Mouse (Mus musculus) embryonic facial prominence, embryonic 10.5 days (tissue): ENCODE measurements around the gene Rprml. TPM values are rescaled to one million over a fixed set of nuclear protein-coding genes. Genes with fewer than 3 reads are reported as not detected.

ENCODE experiments used
- DNase-seq: peaks from one replicate; pipeline ENCODE4 v3.0.0-alpha.2; 2017; ENCODE audit warnings: low spot score
- H3K27ac ChIP-seq: fragments of 300-500 bp; sonication (generic); replicated peaks from 2 replicates; pipeline ENCODE4 v1.5.1; 2016; ENCODE audit warnings: mild to moderate bottlenecking
- H3K27me3 ChIP-seq: fragments of 300-500 bp; sonication (generic); replicated peaks from 2 replicates; pipeline ENCODE4 v1.6.1; 2016; ENCODE audit warnings: low read depth, mild to moderate bottlenecking; ENCODE audit not compliant: poor library complexity, severe bottlenecking
- H3K36me3 ChIP-seq: fragments of 300-500 bp; sonication (generic); replicated peaks from 2 replicates; pipeline ENCODE4 v1.6.1; 2016; ENCODE audit warnings: mild to moderate bottlenecking, moderate library complexity
- H3K4me1 ChIP-seq: fragments of 300-500 bp; sonication (generic); 2 replicates; pipeline ENCODE4 v1.6.1; 2016
- H3K4me3 ChIP-seq: fragments of 300-500 bp; sonication (generic); 2 replicates; pipeline ENCODE4 v1.5.1; 2016; ENCODE audit warnings: mild to moderate bottlenecking, moderate library complexity
- H3K9me3 ChIP-seq: fragments of 300-500 bp; sonication (generic); 2 replicates; pipeline ENCODE4 v1.6.1; 2016; ENCODE audit warnings: mild to moderate bottlenecking
- WGBS: fragments of 180-500 bp; shearing (Covaris S2); methylation state at CpG from one replicate; pipeline ENCODE4 v1.1.7; 2016; 5-methylcytosine and 5-hydroxymethylcytosine counted together
- polyA plus RNA-seq: library from polyadenylated mRNA; unstranded; fragments of >200 nt; fragmentation: Nextera tagmentation; extraction: Ambion mirVana; gene quantifications from 2 replicates; pipeline ENCODE4 v1.2.1, GENCODE M21; 2016

The Rprml gene
- polyA plus RNA-seq: 0.15 and 0.39 TPM in 2 replicates

- WGBS: 2% methylated on average over 71 of the region's 71 CpGs
- Histone ChIP-seq H3K9me3 (no peaks in the 10 kb centered on the region), H3K4me1 (peaks cover 38% of the 10 kb centered on the region), H3K27ac (no peak within 1 kb of the TSS; the same call in 1 of the 2 replicates), H3K27me3 (peaks cover 88% of the 10 kb centered on the region), H3K36me3 (no peaks in the 10 kb centered on the region), H3K4me3 (peak within 1 kb of the TSS; percentile 54)
- peak; percentile 42 for DNase-seq
Observed at GRCm38 (mm10) chr11:103649301-103649982, at the start of gene Rprml. TSS of gene Rprml (plus strand) at chr11:103649570.

DNA sequence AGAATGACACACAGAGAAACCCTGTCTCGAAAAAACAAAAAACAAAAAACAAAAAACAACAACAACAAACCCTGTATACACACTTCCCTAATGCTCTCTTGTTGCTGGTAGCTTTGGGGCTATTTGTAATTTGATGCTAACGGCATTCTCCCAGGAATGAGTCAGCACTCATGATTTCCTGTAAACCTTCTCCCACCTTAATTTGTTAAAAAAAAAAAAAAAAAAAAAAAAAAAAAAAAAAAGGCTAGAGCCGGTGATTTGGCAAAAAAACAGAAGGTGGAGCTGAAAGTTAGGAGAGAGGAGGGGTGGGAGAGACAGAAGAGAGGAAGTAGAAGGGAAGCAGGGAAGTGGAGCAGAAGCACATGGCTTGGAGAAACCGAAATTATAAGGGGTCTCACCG, 42.8 kb upstream of the Rprml start:
- H3K36me3 ChIP-seq: no peaks in the 10 kb centered on the region
- H3K27ac ChIP-seq: no peak overlapping the region
- H3K4me1 ChIP-seq: no peaks in the 10 kb centered on the region
- H3K9me3 ChIP-seq: no peaks in the 10 kb centered on the region
- no peak for DNase-seq
- 65% methylated on average over 5 of the region's 5 CpGs for WGBS
- H3K27me3 ChIP-seq: no peaks in the 10 kb centered on the region
- H3K4me3 ChIP-seq: no peak overlapping the region

DNA sequence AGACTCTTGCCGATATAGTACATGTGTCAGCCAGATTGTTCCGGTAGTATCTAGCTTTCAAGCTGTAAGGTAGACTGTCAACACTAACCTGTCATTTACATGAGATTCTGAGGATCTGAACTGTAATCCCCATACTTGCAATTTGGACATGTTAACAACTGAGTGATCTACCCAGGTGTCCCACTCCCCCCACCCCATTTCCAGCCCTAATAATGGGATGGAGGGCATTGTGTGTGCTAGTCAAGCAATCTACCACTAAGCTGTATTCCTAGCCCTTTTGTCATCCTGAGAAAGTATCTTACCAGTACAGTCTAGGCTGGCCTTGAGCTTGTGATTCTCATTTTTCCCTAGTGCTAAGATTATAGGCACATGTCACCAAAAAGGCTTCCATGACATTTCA, 38.6 kb upstream of the Rprml start:
- H3K27me3 ChIP-seq: no peaks in the 10 kb centered on the region
- no peaks in the 10 kb centered on the region for H3K4me1 ChIP-seq
- no peaks in the 10 kb centered on the region for H3K36me3 ChIP-seq
- 95% methylated on average over 2 of the region's 2 CpGs for WGBS
- no peak overlapping the region for H3K27ac ChIP-seq
- no peaks in the 10 kb centered on the region for H3K9me3 ChIP-seq
- DNase-seq: no peak
- no peak overlapping the region for H3K4me3 ChIP-seq

DNA sequence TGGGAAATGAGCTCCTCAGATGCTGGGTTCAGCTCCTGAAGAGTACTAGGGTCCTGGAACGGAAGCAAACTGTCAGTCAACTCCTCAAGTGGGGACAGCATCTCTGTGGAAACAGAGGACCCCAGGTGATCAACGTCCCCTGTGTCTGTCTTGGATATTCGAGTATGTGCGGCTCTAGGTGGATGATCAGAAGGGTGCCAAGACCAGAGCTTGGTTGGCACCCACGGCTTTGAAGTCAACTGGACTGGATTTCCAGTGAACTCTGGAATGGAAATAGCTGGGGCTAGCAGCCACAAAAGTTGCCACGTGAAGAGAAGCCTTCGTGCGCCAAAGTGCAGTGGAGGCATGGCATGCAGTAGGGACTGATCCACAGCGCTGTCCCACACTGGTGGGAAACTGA, 28.3 kb upstream of the Rprml start, which contains the start of gene Gm884:
TSS of gene Gm884 (minus strand) at position 101 of the 400 bp plus-strand sequence.
- Histone ChIP-seq H3K27me3 (no peaks in the 10 kb centered on the region), H3K4me1 (no peaks in the 10 kb centered on the region), H3K4me3 (no peak within 1 kb of the TSS), H3K36me3 (no peaks in the 10 kb centered on the region), H3K9me3 (no peaks in the 10 kb centered on the region), H3K27ac (no peak within 1 kb of the TSS)
- DNase-seq: no peak
- 85% methylated on average over 9 of the region's 9 CpGs for WGBS

- H3K27ac ChIP-seq: no peak overlapping the region
- DNase-seq: no peak
- H3K9me3 ChIP-seq: no peaks in the 10 kb centered on the region
- H3K4me1 ChIP-seq: no peaks in the 10 kb centered on the region
- no peaks in the 10 kb centered on the region for H3K36me3 ChIP-seq
- H3K27me3 ChIP-seq: no peaks in the 10 kb centered on the region
- 84% methylated on average over 23 of the region's 23 CpGs for WGBS
- no peak overlapping the region for H3K4me3 ChIP-seq
Observed at GRCm38 (mm10) chr11:103627453-103627852, 21.9 kb upstream of the Rprml start.

DNA sequence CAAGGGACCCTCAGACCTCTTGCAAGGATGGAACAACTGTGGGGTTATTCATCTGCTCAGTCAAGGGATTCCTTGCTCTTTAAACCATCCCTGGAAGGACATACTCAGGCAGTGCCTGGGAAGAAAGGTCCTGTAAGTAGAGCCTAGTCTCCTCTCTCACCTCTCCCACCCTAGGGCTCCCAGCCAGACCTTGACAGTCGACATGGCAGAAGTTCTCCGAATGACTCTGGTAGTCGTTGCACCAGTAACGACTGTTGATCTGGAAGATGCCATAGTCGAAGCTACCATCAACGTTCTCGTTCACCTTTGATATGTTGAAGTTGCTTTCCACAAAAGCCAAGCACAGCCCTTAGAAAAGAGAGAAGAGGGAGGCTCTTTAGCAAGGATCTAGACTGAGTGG, 14.6 kb upstream of the Rprml start:
- Histone ChIP-seq H3K27ac (no peak overlapping the region), H3K36me3 (no peaks in the 10 kb centered on the region), H3K4me3 (no peak overlapping the region), H3K27me3 (peaks cover 27% of the 10 kb centered on the region), H3K9me3 (no peaks in the 10 kb centered on the region), H3K4me1 (no peaks in the 10 kb centered on the region)
- DNase-seq: no peak
- WGBS: 88% methylated on average over 7 of the region's 7 CpGs

DNA sequence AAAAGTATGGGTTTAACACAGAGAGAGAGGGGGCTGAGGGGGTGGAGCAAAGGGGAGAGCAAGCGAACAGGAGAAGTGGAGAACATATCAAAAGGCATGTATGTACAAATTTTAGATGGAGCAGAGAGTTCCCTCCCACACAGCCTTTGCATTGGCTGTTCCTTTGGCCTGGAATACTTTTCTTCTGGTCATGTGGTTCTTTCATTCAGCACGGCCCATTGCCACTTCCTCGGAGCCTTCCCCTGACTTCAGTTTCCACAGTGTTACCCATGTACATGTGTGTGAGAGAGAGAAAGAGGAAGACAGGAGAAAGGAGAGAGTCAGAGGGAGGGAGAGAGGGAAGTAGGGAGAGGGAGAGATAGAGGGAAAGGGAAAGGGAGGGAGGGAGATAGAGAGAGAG, 13.9 kb upstream of the Rprml start:
- WGBS: 85% methylated on average over 3 of the region's 3 CpGs

DNA sequence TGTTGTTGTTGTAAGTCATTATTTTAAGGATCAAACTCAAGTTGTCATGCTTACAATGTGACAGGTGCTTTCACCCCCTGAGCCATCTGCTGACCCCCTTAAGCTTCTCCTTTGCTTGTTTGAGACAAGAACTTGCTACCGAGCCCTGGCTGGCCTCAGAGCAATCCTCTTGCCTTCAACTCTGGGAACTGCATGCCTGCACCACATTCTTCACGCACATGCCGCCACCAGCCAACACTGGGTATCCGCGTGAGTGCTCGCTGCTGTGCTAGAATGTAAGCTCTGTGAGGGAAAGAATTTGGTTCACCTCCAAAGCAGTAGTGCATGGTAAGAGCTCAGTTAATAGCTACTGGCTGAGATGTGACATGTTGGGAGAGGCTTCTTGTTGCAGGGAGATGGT, 13.1 kb upstream of the Rprml start:
- WGBS: 82% methylated on average over 6 of the region's 6 CpGs
- H3K4me3 ChIP-seq: no peak overlapping the region
- no peak overlapping the region for H3K27ac ChIP-seq
- H3K4me1 ChIP-seq: no peaks in the 10 kb centered on the region
- H3K36me3 ChIP-seq: no peaks in the 10 kb centered on the region
- H3K27me3 ChIP-seq: peaks cover 41% of the 10 kb centered on the region
- H3K9me3 ChIP-seq: no peaks in the 10 kb centered on the region
- DNase-seq: no peak

More for the DNA sequence above, 13.9 kb upstream of the Rprml start:
- H3K27me3 ChIP-seq: peaks cover 34% of the 10 kb centered on the region
- H3K9me3 ChIP-seq: no peaks in the 10 kb centered on the region
- H3K27ac ChIP-seq: no peak overlapping the region
- H3K4me1 ChIP-seq: no peaks in the 10 kb centered on the region
- no peaks in the 10 kb centered on the region for H3K36me3 ChIP-seq
- no peak overlapping the region for H3K4me3 ChIP-seq
- DNase-seq: no peak

DNA sequence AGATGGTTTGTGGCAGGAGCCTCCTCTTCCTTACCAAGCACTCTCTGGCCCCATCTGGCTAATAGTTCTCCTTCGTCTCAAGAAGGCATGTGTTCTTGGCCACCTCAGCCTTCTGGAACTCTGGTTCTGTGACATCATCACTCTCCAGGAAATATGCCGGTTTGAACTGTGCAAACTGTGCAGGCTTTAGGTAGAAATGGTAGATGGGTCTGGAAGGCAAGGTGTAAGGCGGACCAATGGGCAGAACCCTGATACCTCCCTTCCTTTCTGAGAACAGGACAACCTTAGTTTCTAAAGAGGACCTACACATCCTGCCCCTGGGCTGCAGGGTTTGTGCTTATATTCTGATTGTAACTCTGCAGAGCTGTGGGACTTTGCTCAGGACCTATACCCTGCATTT, 10.6 kb upstream of the Rprml start, which contains the start of gene Lyzl6:
TSS of gene Lyzl6 (minus strand) at position 101 of the 400 bp plus-strand sequence.
- WGBS: 80% methylated on average over 3 of the region's 3 CpGs
- H3K36me3 ChIP-seq: no peaks in the 10 kb centered on the region
- DNase-seq: no peak
- no peaks in the 10 kb centered on the region for H3K9me3 ChIP-seq
- no peaks in the 10 kb centered on the region; the same call in 1 of the 2 replicates for H3K4me1 ChIP-seq
- H3K27me3 ChIP-seq: peaks cover 62% of the 10 kb centered on the region
- 0 out of 2 replicates have a peak within 1 kb of the TSS, but pooled peaks have one; percentile 11 for H3K4me3 ChIP-seq
- H3K27ac ChIP-seq: no peak within 1 kb of the TSS

DNA sequence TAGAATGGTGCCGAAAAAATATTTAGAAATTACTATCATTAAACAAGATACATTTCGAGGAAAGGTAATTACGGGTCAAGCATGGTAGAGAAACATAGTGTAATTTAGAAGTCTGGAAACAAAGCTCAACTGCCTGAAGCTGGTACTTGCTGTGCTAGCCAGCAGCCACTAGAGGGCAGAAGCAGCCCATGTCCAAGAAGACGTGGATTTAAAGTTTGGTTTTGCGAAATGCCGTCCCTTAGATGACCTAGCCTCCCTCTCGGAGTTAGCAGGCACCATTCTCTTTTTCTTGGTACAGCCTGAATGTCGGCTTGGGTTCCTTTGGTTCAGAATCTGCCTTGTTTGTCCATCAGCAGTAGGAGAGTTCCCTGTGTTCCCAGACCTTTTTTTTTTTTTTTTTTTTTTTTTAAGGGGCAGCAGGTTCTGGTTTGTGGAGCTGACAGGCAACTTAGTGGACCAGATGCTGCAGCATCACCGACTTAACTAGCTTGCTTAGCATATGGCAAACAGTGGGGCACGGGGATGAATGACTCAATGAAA, 9.9 kb upstream of the Rprml start:
- Histone ChIP-seq H3K9me3 (no peaks in the 10 kb centered on the region), H3K36me3 (no peaks in the 10 kb centered on the region), H3K4me1 (no peaks in the 10 kb centered on the region; the same call in 1 of the 2 replicates), H3K4me3 (0 out of 2 replicates have a peak overlapping the region, but pooled peaks have one; percentile 11), H3K27ac (no peak overlapping the region), H3K27me3 (peaks cover 62% of the 10 kb centered on the region)
- peak; percentile 78 for DNase-seq
- 5% methylated on average over 10 of the region's 10 CpGs for WGBS

GRCm38 (mm10) chr11:103643211-103643610, 6.2 kb upstream of the Rprml start:
- Histone ChIP-seq H3K4me1 (peaks cover 16% of the 10 kb centered on the region), H3K27me3 (peaks cover 73% of the 10 kb centered on the region), H3K36me3 (no peaks in the 10 kb centered on the region), H3K9me3 (no peaks in the 10 kb centered on the region), H3K27ac (no peak overlapping the region), H3K4me3 (no peak overlapping the region)
- 62% methylated on average over 9 of the region's 9 CpGs for WGBS
- DNase-seq: no peak

- no peak for DNase-seq
- no peaks in the 10 kb centered on the region for H3K9me3 ChIP-seq
- H3K27me3 ChIP-seq: peaks cover 77% of the 10 kb centered on the region
- no peaks in the 10 kb centered on the region for H3K36me3 ChIP-seq
- H3K4me1 ChIP-seq: peaks cover 38% of the 10 kb centered on the region
- H3K27ac ChIP-seq: no peak overlapping the region
- WGBS: 71% methylated on average over 8 of the region's 8 CpGs
- no peak overlapping the region for H3K4me3 ChIP-seq
Observed at GRCm38 (mm10) chr11:103645731-103646130, 3.6 kb upstream of the Rprml start.

DNA sequence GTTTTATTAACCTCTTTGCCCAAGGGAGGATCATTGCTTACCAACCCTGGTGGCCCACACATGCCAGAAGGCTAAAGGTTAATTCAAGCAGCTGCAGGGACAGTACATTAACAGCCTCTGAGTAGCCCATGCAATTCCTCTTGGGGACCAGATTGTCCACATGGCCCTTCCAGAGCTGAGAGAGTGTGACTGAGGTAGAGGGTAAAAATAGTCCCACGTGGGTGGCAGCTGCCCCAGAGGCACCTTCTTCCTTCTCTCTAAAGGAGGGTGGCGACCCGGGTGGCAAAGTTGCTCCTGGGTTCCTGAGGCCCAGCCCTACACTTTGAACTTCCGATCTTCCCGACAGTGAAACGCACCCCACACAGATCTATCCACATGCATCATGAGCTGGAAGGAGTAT, 3.1 kb upstream of the Rprml start:
- Histone ChIP-seq H3K27me3 (peaks cover 77% of the 10 kb centered on the region), H3K36me3 (no peaks in the 10 kb centered on the region), H3K4me1 (peaks cover 38% of the 10 kb centered on the region), H3K27ac (no peak overlapping the region), H3K4me3 (no peak overlapping the region), H3K9me3 (no peaks in the 10 kb centered on the region)
- 71% methylated on average over 6 of the region's 6 CpGs for WGBS
- no peak for DNase-seq
